Mouse (Mus musculus): Measurements from ENCODE around the gene Jph4. TPM values are rescaled to one million over a fixed set of nuclear protein-coding genes. Genes with fewer than 3 reads are reported as not detected.

Gene Jph4
- polyA plus RNA-seq, 1 experiment from 2014 or later: 0.78 TPM

- H3K27me3 ChIP-seq: peaks cover 3% of the 10 kb centered on the region; the same call in 1 of the 2 replicates
- peak within 1 kb of the TSS; percentile 62; the same call in 1 of the 2 replicates for H3K27ac ChIP-seq
- peak; percentile 27; the same call in 1 of the 2 replicates for ATAC-seq (ENCODE audit: insufficient number of reproducible peaks, insufficient read depth, low FRiP score, low TSS enrichment, low read depth)
- H3K4me1 ChIP-seq (replicated peaks): peaks cover 29% of the 10 kb centered on the region
- H3K4me2 ChIP-seq: peak within 1 kb of the TSS; percentile 70
- peak within 1 kb of the TSS; percentile 54 for H3K9ac ChIP-seq (replicated peaks)
- WGBS: under 1% methylated on average over 30 of the region's 30 CpGs
- H3K9me3 ChIP-seq: no peaks in the 10 kb centered on the region
- H3K36me3 ChIP-seq: peaks cover 26% of the 10 kb centered on the region
- peak within 1 kb of the TSS; percentile 61 for H3K4me3 ChIP-seq (replicated peaks)
Observed at GRCm38 (mm10) chr14:55094704-55095231, 22.0 kb downstream of the Jph4 start, which contains the start of gene Thtpa. TSS of gene Thtpa (plus strand) at chr14:55094784.

- peak overlapping the region; percentile 61; the same call in 1 of the 2 replicates for H3K4me3 ChIP-seq (replicated peaks)
- H3K9me3 ChIP-seq: no peaks in the 10 kb centered on the region
- H3K36me3 ChIP-seq: peaks cover 18% of the 10 kb centered on the region
- H3K4me1 ChIP-seq (replicated peaks): peaks cover 35% of the 10 kb centered on the region
- no peak for ATAC-seq (ENCODE audit: insufficient number of reproducible peaks, insufficient read depth, low FRiP score, low TSS enrichment, low read depth)
- 45% methylated on average over 6 of the region's 6 CpGs for WGBS
- no peak overlapping the region for H3K27ac ChIP-seq
- H3K9ac ChIP-seq (replicated peaks): no peak overlapping the region
- H3K4me2 ChIP-seq: peak overlapping the region; percentile 70
- H3K27me3 ChIP-seq: peaks cover 3% of the 10 kb centered on the region; the same call in 1 of the 2 replicates
Observed at GRCm38 (mm10) chr14:55093927-55094326, 22.8 kb downstream of the Jph4 start.

- Histone ChIP-seq H3K9ac (replicated peaks) (peak within 1 kb of the TSS; percentile 79), H3K36me3 (no peaks in the 10 kb centered on the region; the same call in 1 of the 2 replicates), H3K27ac (peak within 1 kb of the TSS; percentile 57; the same call in 1 of the 2 replicates), H3K4me3 (replicated peaks) (peak within 1 kb of the TSS; percentile 56), H3K9me3 (no peaks in the 10 kb centered on the region), H3K4me2 (peak within 1 kb of the TSS; percentile 71), H3K27me3 (peaks cover 3% of the 10 kb centered on the region; the same call in 1 of the 2 replicates), H3K4me1 (replicated peaks) (peaks cover 31% of the 10 kb centered on the region)
- ATAC-seq (ENCODE audit: insufficient number of reproducible peaks, insufficient read depth, low FRiP score, low TSS enrichment, low read depth): peak; percentile 92
- under 1% methylated on average over 34 of the region's 34 CpGs for WGBS
Observed at GRCm38 (mm10) chr14:55092011-55092577, 24.6 kb downstream of the Jph4 start, which contains the start of gene Zfhx2. TSS of gene Zfhx2 (minus strand) at chr14:55092324.

GRCm38 (mm10) chr14:55091209-55091865 lies 25.4 kb downstream of the Jph4 start:
- H3K4me3 ChIP-seq (replicated peaks): peak overlapping the region; percentile 56
- no peaks in the 10 kb centered on the region for H3K9me3 ChIP-seq
- H3K9ac ChIP-seq (replicated peaks): peak overlapping the region; percentile 79
- H3K36me3 ChIP-seq: no peaks in the 10 kb centered on the region
- H3K4me2 ChIP-seq: peak overlapping the region; percentile 71
- no peak for ATAC-seq (ENCODE audit: insufficient number of reproducible peaks, insufficient read depth, low FRiP score, low TSS enrichment, low read depth)
- 0 out of 2 replicates have a peak overlapping the region, but pooled peaks have one; percentile 42 for H3K27ac ChIP-seq
- peaks cover 3% of the 10 kb centered on the region; the same call in 1 of the 2 replicates for H3K27me3 ChIP-seq
- peaks cover 23% of the 10 kb centered on the region for H3K4me1 ChIP-seq (replicated peaks)
- 3% methylated on average over 34 of the region's 34 CpGs for WGBS

- H3K9ac ChIP-seq (replicated peaks): no peak overlapping the region
- no peak for ATAC-seq (ENCODE audit: insufficient number of reproducible peaks, insufficient read depth, low FRiP score, low TSS enrichment, low read depth)
- H3K36me3 ChIP-seq: no peaks in the 10 kb centered on the region
- H3K4me1 ChIP-seq (replicated peaks): peaks cover 14% of the 10 kb centered on the region
- 47% methylated on average over 13 of the region's 13 CpGs for WGBS
- H3K27me3 ChIP-seq: peaks cover 3% of the 10 kb centered on the region; the same call in 1 of the 2 replicates
- no peak overlapping the region for H3K27ac ChIP-seq
- H3K4me3 ChIP-seq (replicated peaks): no peak overlapping the region
- H3K9me3 ChIP-seq: no peaks in the 10 kb centered on the region
- H3K4me2 ChIP-seq: no peak overlapping the region
Observed at GRCm38 (mm10) chr14:55089199-55089947, 27.4 kb downstream of the Jph4 start.

GRCm38 (mm10) chr14:55086009-55086514 lies 30.7 kb downstream of the Jph4 start:
- 80% methylated on average over 6 of the region's 6 CpGs for WGBS
- Histone ChIP-seq H3K9ac (replicated peaks) (no peak overlapping the region), H3K27me3 (no peaks in the 10 kb centered on the region; the same call in 1 of the 2 replicates), H3K36me3 (no peaks in the 10 kb centered on the region), H3K9me3 (no peaks in the 10 kb centered on the region), H3K4me1 (replicated peaks) (peaks cover 10% of the 10 kb centered on the region), H3K4me2 (no peak overlapping the region), H3K4me3 (replicated peaks) (no peak overlapping the region), H3K27ac (no peak overlapping the region)
- no peak for ATAC-seq (ENCODE audit: insufficient number of reproducible peaks, insufficient read depth, low FRiP score, low TSS enrichment, low read depth)

- H3K27ac ChIP-seq: no peak overlapping the region
- H3K9ac ChIP-seq (replicated peaks): no peak overlapping the region
- peaks cover 6% of the 10 kb centered on the region; the same call in 1 of the 2 replicates for H3K4me1 ChIP-seq (replicated peaks)
- H3K4me2 ChIP-seq: no peak overlapping the region
- H3K4me3 ChIP-seq (replicated peaks): no peak overlapping the region
- H3K27me3 ChIP-seq: no peaks in the 10 kb centered on the region
- no peak for ATAC-seq (ENCODE audit: insufficient number of reproducible peaks, insufficient read depth, low FRiP score, low TSS enrichment, low read depth)
- WGBS: 31% methylated on average over 9 of the region's 9 CpGs
- H3K36me3 ChIP-seq: no peaks in the 10 kb centered on the region
- H3K9me3 ChIP-seq: no peaks in the 10 kb centered on the region
Observed at GRCm38 (mm10) chr14:55085324-55086008, 31.3 kb downstream of the Jph4 start.

- H3K36me3 ChIP-seq: no peaks in the 10 kb centered on the region
- no peak for ATAC-seq (ENCODE audit: insufficient number of reproducible peaks, insufficient read depth, low FRiP score, low TSS enrichment, low read depth)
- H3K9ac ChIP-seq (replicated peaks): no peak overlapping the region
- H3K27ac ChIP-seq: no peak overlapping the region
- WGBS: 79% methylated on average over 6 of the region's 6 CpGs
- H3K9me3 ChIP-seq: no peaks in the 10 kb centered on the region
- peaks cover 12% of the 10 kb centered on the region for H3K4me1 ChIP-seq (replicated peaks)
- peaks cover under 1% of the 10 kb centered on the region; the same call in 1 of the 2 replicates for H3K27me3 ChIP-seq
- no peak overlapping the region for H3K4me3 ChIP-seq (replicated peaks)
- no peak overlapping the region for H3K4me2 ChIP-seq
Observed at GRCm38 (mm10) chr14:55083481-55083880, 33.3 kb downstream of the Jph4 start.

GRCm38 (mm10) chr14:55081105-55081504 lies 35.6 kb downstream of the Jph4 start:
- H3K4me3 ChIP-seq (replicated peaks): no peak overlapping the region
- H3K27me3 ChIP-seq: peaks cover 19% of the 10 kb centered on the region
- H3K4me1 ChIP-seq (replicated peaks): peaks cover 22% of the 10 kb centered on the region
- H3K4me2 ChIP-seq: no peak overlapping the region
- no peaks in the 10 kb centered on the region for H3K9me3 ChIP-seq
- no peak for ATAC-seq (ENCODE audit: insufficient number of reproducible peaks, insufficient read depth, low FRiP score, low TSS enrichment, low read depth)
- H3K9ac ChIP-seq (replicated peaks): no peak overlapping the region
- no peak overlapping the region for H3K27ac ChIP-seq
- 32% methylated on average over 5 of the region's 5 CpGs for WGBS
- no peaks in the 10 kb centered on the region for H3K36me3 ChIP-seq
